Mouse (Mus musculus) kidney, embryonic 14.5 days (tissue): ENCODE results near the gene Crlf1. TPM values are rescaled to one million over a fixed set of nuclear protein-coding genes. Genes with fewer than 3 reads are reported as not detected.

ENCODE experiments used
- ATAC-seq: fragments of 200-750 bp; cut with Nextera tagmentation; 2 replicates; pipeline ENCODE4 v1.8.0; 2017; ENCODE audit warnings: moderate number of reproducible peaks, mild to moderate bottlenecking, moderate TSS enrichment, moderate library complexity; ENCODE audit not compliant: low FRiP score, low TSS enrichment
- H3K27ac ChIP-seq: fragments of 300-500 bp; sonication (generic); 2 replicates; pipeline ENCODE4 v1.5.1; 2014; ENCODE audit warnings: low read depth, mild to moderate bottlenecking, low read length, moderate library complexity, mixed read lengths
- H3K27me3 ChIP-seq: fragments of 300-500 bp; sonication (generic); 2 replicates; pipeline ENCODE4 v1.6.1; 2014; ENCODE audit warnings: mild to moderate bottlenecking, low read length; ENCODE audit not compliant: control insufficient read depth, insufficient read depth
- H3K36me3 ChIP-seq: fragments of 300-500 bp; sonication (generic); 2 replicates; pipeline ENCODE4 v1.6.1; 2014; ENCODE audit warnings: low read length, mixed read lengths; ENCODE audit not compliant: control insufficient read depth, insufficient read depth
- H3K4me1 ChIP-seq: fragments of 300-500 bp; sonication (generic); 2 replicates; pipeline ENCODE4 v1.6.1; 2014; ENCODE audit warnings: low read length, mixed read lengths; ENCODE audit not compliant: control insufficient read depth, insufficient read depth
- H3K4me2 ChIP-seq: fragments of 300-500 bp; sonication (generic); replicated peaks from 2 replicates; pipeline ENCODE4 v1.6.1; 2014; ENCODE audit warnings: low read depth, mild to moderate bottlenecking, low read length
- H3K4me3 ChIP-seq: fragments of 300-500 bp; sonication (generic); 2 replicates; pipeline ENCODE4 v1.5.1; 2014; ENCODE audit warnings: mild to moderate bottlenecking, low read length
- H3K9ac ChIP-seq: fragments of 300-500 bp; sonication (generic); 2 replicates; pipeline ENCODE4 v1.6.1; 2014; ENCODE audit warnings: low read depth, mild to moderate bottlenecking, low read length, moderate library complexity
- H3K9me3 ChIP-seq: fragments of 300-500 bp; sonication (generic); 2 replicates; pipeline ENCODE4 v1.6.1; 2016; ENCODE audit warnings: low read length; ENCODE audit not compliant: control insufficient read depth
- WGBS: fragments of 180-500 bp; shearing (Covaris S2); extraction: QIAGEN DNeasy Blood & Tissue Kit; methylation state at CpG from one replicate; pipeline ENCODE4 v1.1.7; 2014; 5-methylcytosine and 5-hydroxymethylcytosine counted together
- polyA plus RNA-seq: library from polyadenylated mRNA; unstranded; fragments of >200 nt; fragmentation: Nextera tagmentation; extraction: Ambion mirVana; gene quantifications from 2 replicates; pipeline ENCODE4 v1.2.1, GENCODE M21; 2014

Crlf1 gene
- polyA plus RNA-seq = 26.7 and 34.8 TPM in 2 replicates

- Histone ChIP-seq H3K27me3 (peaks cover 98% of the 10 kb centered on the region), H3K9me3 (no peaks in the 10 kb centered on the region), H3K4me2 (peak within 1 kb of the TSS; percentile 79), H3K36me3 (no peaks in the 10 kb centered on the region), H3K9ac (peak within 1 kb of the TSS; percentile 45; the same call in 1 of the 2 replicates), H3K27ac (no peak within 1 kb of the TSS), H3K4me1 (peaks cover 27% of the 10 kb centered on the region), H3K4me3 (peak within 1 kb of the TSS; percentile 40)
- under 1% methylated on average over 42 of the region's 93 CpGs for WGBS
- no peak for ATAC-seq
Observed at GRCm38 (mm10) chr8:70492664-70493640, at the start of gene Crlf1. Gene Crlf1 (plus strand): TSS chr8:70493158.

GRCm38 (mm10) chr8:70443326-70443725 is 49.6 kb upstream of the Crlf1 start:
- Histone ChIP-seq H3K4me3 (no peak overlapping the region), H3K36me3 (no peaks in the 10 kb centered on the region), H3K27me3 (no peaks in the 10 kb centered on the region), H3K27ac (no peak overlapping the region), H3K9me3 (no peaks in the 10 kb centered on the region), H3K4me2 (no peak overlapping the region), H3K9ac (no peak overlapping the region), H3K4me1 (peaks cover 6% of the 10 kb centered on the region; the same call in 1 of the 2 replicates)
- 46% methylated on average over 4 of the region's 4 CpGs for WGBS
- no peak for ATAC-seq

GRCm38 (mm10) chr8:70445988-70446387 is 47.0 kb upstream of the Crlf1 start:
- Histone ChIP-seq H3K9ac (no peak overlapping the region), H3K36me3 (peaks cover 12% of the 10 kb centered on the region; the same call in 1 of the 2 replicates), H3K27ac (no peak overlapping the region), H3K9me3 (no peaks in the 10 kb centered on the region), H3K4me1 (no peaks in the 10 kb centered on the region), H3K4me3 (no peak overlapping the region), H3K4me2 (no peak overlapping the region), H3K27me3 (no peaks in the 10 kb centered on the region)
- WGBS = 70% methylated on average over 1 of the region's 1 CpGs
- no peak for ATAC-seq

GRCm38 (mm10) chr8:70447639-70448420 is 45.1 kb upstream of the Crlf1 start:
- Histone ChIP-seq H3K4me3 (no peak overlapping the region), H3K27ac (no peak overlapping the region), H3K4me1 (no peaks in the 10 kb centered on the region), H3K4me2 (no peak overlapping the region), H3K36me3 (peaks cover 23% of the 10 kb centered on the region), H3K9ac (no peak overlapping the region), H3K9me3 (no peaks in the 10 kb centered on the region), H3K27me3 (no peaks in the 10 kb centered on the region)
- ATAC-seq = no peak
- WGBS = 65% methylated on average over 19 of the region's 19 CpGs

- H3K4me2 ChIP-seq = no peak overlapping the region
- H3K27ac ChIP-seq = no peak overlapping the region
- no peaks in the 10 kb centered on the region for H3K9me3 ChIP-seq
- WGBS = 66% methylated on average over 52 of the region's 52 CpGs
- H3K27me3 ChIP-seq = no peaks in the 10 kb centered on the region
- H3K36me3 ChIP-seq = peaks cover 23% of the 10 kb centered on the region
- no peak overlapping the region for H3K4me3 ChIP-seq
- no peaks in the 10 kb centered on the region for H3K4me1 ChIP-seq
- no peak overlapping the region for H3K9ac ChIP-seq
- ATAC-seq = no peak
Observed at GRCm38 (mm10) chr8:70452196-70452966, 40.6 kb upstream of the Crlf1 start.

- H3K27me3 ChIP-seq = no peaks in the 10 kb centered on the region
- WGBS = 86% methylated on average over 5 of the region's 5 CpGs
- no peaks in the 10 kb centered on the region for H3K9me3 ChIP-seq
- no peak overlapping the region for H3K4me3 ChIP-seq
- H3K36me3 ChIP-seq = peaks cover 23% of the 10 kb centered on the region
- H3K9ac ChIP-seq = no peak overlapping the region
- no peaks in the 10 kb centered on the region for H3K4me1 ChIP-seq
- ATAC-seq = no peak
- no peak overlapping the region for H3K4me2 ChIP-seq
- H3K27ac ChIP-seq = no peak overlapping the region
Observed at GRCm38 (mm10) chr8:70453852-70454251, 39.1 kb upstream of the Crlf1 start.

- 0 out of 2 replicates have a peak, but pooled peaks cover 3% of the 10 kb centered on the region for H3K9me3 ChIP-seq
- H3K4me3 ChIP-seq = no peak overlapping the region
- H3K9ac ChIP-seq = no peak overlapping the region
- H3K27ac ChIP-seq = no peak overlapping the region
- H3K27me3 ChIP-seq = no peaks in the 10 kb centered on the region
- peaks cover 4% of the 10 kb centered on the region for H3K36me3 ChIP-seq
- 92% methylated on average over 1 of the region's 1 CpGs for WGBS
- H3K4me1 ChIP-seq = no peaks in the 10 kb centered on the region
- H3K4me2 ChIP-seq = no peak overlapping the region
- ATAC-seq = no peak
Observed at GRCm38 (mm10) chr8:70456996-70457395, 36.0 kb upstream of the Crlf1 start.

GRCm38 (mm10) chr8:70457882-70458281 is 35.1 kb upstream of the Crlf1 start:
- Histone ChIP-seq H3K4me1 (no peaks in the 10 kb centered on the region), H3K27ac (no peak overlapping the region), H3K36me3 (no peaks in the 10 kb centered on the region), H3K9me3 (0 out of 2 replicates have a peak, but pooled peaks cover 3% of the 10 kb centered on the region), H3K9ac (no peak overlapping the region), H3K27me3 (no peaks in the 10 kb centered on the region), H3K4me2 (no peak overlapping the region), H3K4me3 (no peak overlapping the region)
- 90% methylated on average over 6 of the region's 6 CpGs for WGBS
- no peak for ATAC-seq
